Mouse (Mus musculus) liver, embryonic 16.5 days (tissue): ENCODE results near the gene Ddx27. TPM values are rescaled to one million over a fixed set of nuclear protein-coding genes. Genes with fewer than 3 reads are reported as not detected.

ENCODE experiments used
- ATAC-seq: fragments of 200-750 bp; cut with Nextera tagmentation; 2 replicates; pipeline ENCODE4 v1.8.0; 2017; ENCODE audit warnings: low read depth, mild to moderate bottlenecking, moderate number of reproducible peaks, moderate library complexity
- H3K27ac ChIP-seq: fragments of 300-500 bp; sonication (generic); 2 replicates; pipeline ENCODE4 v1.5.1; 2014; ENCODE audit warnings: mild to moderate bottlenecking, low read length
- H3K27me3 ChIP-seq: fragments of 300-500 bp; sonication (generic); 2 replicates; pipeline ENCODE4 v1.6.1; 2014; ENCODE audit warnings: low read depth, low read length, mixed read lengths; ENCODE audit not compliant: control insufficient read depth, insufficient read depth
- H3K36me3 ChIP-seq: fragments of 300-500 bp; sonication (generic); 2 replicates; pipeline ENCODE4 v1.6.1; 2014; ENCODE audit warnings: mild to moderate bottlenecking; ENCODE audit not compliant: control insufficient read depth, insufficient read depth
- H3K4me1 ChIP-seq: fragments of 300-500 bp; sonication (generic); 2 replicates; pipeline ENCODE4 v1.6.1; 2014; ENCODE audit warnings: low read depth, low read length, mixed read lengths; ENCODE audit not compliant: control insufficient read depth
- H3K4me2 ChIP-seq: fragments of 300-500 bp; sonication (generic); 2 replicates; pipeline ENCODE4 v1.6.1; 2014; ENCODE audit warnings: low read depth, low read length, mixed read lengths
- H3K4me3 ChIP-seq: fragments of 300-500 bp; sonication (generic); 2 replicates; pipeline ENCODE4 v1.5.1; 2014; ENCODE audit warnings: low read depth, mild to moderate bottlenecking, low read length
- H3K9ac ChIP-seq: fragments of 300-500 bp; sonication (generic); 2 replicates; pipeline ENCODE4 v1.6.1; 2014; ENCODE audit warnings: low read depth, low read length
- H3K9me3 ChIP-seq: fragments of 300-500 bp; sonication (generic); replicated peaks from 2 replicates; pipeline ENCODE4 v1.6.1; 2016; ENCODE audit warnings: low read length; ENCODE audit not compliant: control insufficient read depth
- WGBS: fragments of 180-500 bp; shearing (Covaris S2); extraction: QIAGEN DNeasy Blood & Tissue Kit; methylation state at CpG from one replicate; pipeline ENCODE4 v1.1.7; 2014; ENCODE audit not compliant: insufficient replicate concordance; 5-methylcytosine and 5-hydroxymethylcytosine counted together
- polyA plus RNA-seq: library from polyadenylated mRNA; unstranded; fragments of >200 nt; fragmentation: Nextera tagmentation; extraction: Ambion mirVana; gene quantifications from 2 replicates; pipeline ENCODE4 v1.2.1, GENCODE M21; 2015

The Ddx27 gene
- polyA plus RNA-seq, 1 experiment from 2014 or later, result 32.9 TPM

GRCm38 (mm10) chr2:167062965-167063880, 48.2 kb downstream of the Ddx27 start, which contains the start of gene Znfx1:
Znfx1 (minus strand) TSS chr2:167063015.
- Histone ChIP-seq H3K36me3 (peaks cover 16% of the 10 kb centered on the region), H3K4me2 (peak within 1 kb of the TSS; percentile 79), H3K9me3 (no peaks in the 10 kb centered on the region), H3K27ac (peak within 1 kb of the TSS; percentile 93), H3K4me3 (peak within 1 kb of the TSS; percentile 83), H3K9ac (peak within 1 kb of the TSS; percentile 89), H3K4me1 (peaks cover 36% of the 10 kb centered on the region), H3K27me3 (no peaks in the 10 kb centered on the region)
- under 1% methylated on average over 51 of the region's 57 CpGs for WGBS
- ATAC-seq, result peak; percentile 85

GRCm38 (mm10) chr2:167063906-167064496, 49.0 kb downstream of the Ddx27 start:
- Histone ChIP-seq H3K36me3 (peaks cover 16% of the 10 kb centered on the region), H3K4me3 (peak overlapping the region; percentile 83), H3K9ac (peak overlapping the region; percentile 89), H3K9me3 (no peaks in the 10 kb centered on the region), H3K4me2 (peak overlapping the region; percentile 79), H3K4me1 (peaks cover 36% of the 10 kb centered on the region), H3K27ac (peak overlapping the region; percentile 90), H3K27me3 (no peaks in the 10 kb centered on the region)
- ATAC-seq, result no peak
- under 1% methylated on average over 7 of the region's 7 CpGs for WGBS

- Histone ChIP-seq H3K4me3 (peak overlapping the region; percentile 83), H3K4me1 (peaks cover 32% of the 10 kb centered on the region), H3K27me3 (no peaks in the 10 kb centered on the region), H3K27ac (peak overlapping the region; percentile 90), H3K9ac (peak overlapping the region; percentile 89), H3K4me2 (peak overlapping the region; percentile 79), H3K36me3 (peaks cover 16% of the 10 kb centered on the region), H3K9me3 (no peaks in the 10 kb centered on the region)
- 7% methylated on average over 9 of the region's 9 CpGs for WGBS
- no peak for ATAC-seq
Observed at GRCm38 (mm10) chr2:167064601-167065295, 49.8 kb downstream of the Ddx27 start.

GRCm38 (mm10) chr2:167066031-167066430, 51.0 kb downstream of the Ddx27 start:
- no peak overlapping the region for H3K4me3 ChIP-seq
- no peak overlapping the region for H3K4me2 ChIP-seq
- no peak for ATAC-seq
- H3K9me3 ChIP-seq, result no peaks in the 10 kb centered on the region
- H3K36me3 ChIP-seq, result peaks cover 16% of the 10 kb centered on the region
- WGBS, result 41% methylated on average over 1 of the region's 1 CpGs
- H3K27me3 ChIP-seq, result no peaks in the 10 kb centered on the region
- no peak overlapping the region for H3K9ac ChIP-seq
- H3K4me1 ChIP-seq, result peaks cover 22% of the 10 kb centered on the region
- H3K27ac ChIP-seq, result no peak overlapping the region

GRCm38 (mm10) chr2:167066528-167067516, 51.8 kb downstream of the Ddx27 start:
- H3K27ac ChIP-seq, result 0 out of 2 replicates have a peak overlapping the region, but pooled peaks have one; percentile 27
- peaks cover 23% of the 10 kb centered on the region for H3K4me1 ChIP-seq
- 19% methylated on average over 6 of the region's 6 CpGs for WGBS

GRCm38 (mm10) chr2:167067575-167067974, 52.6 kb downstream of the Ddx27 start:
- no peaks in the 10 kb centered on the region for H3K9me3 ChIP-seq
- H3K4me2 ChIP-seq, result no peak overlapping the region
- H3K27ac ChIP-seq, result no peak overlapping the region
- no peak overlapping the region for H3K9ac ChIP-seq
- H3K27me3 ChIP-seq, result no peaks in the 10 kb centered on the region
- H3K36me3 ChIP-seq, result peaks cover 16% of the 10 kb centered on the region
- peaks cover 26% of the 10 kb centered on the region for H3K4me1 ChIP-seq
- 27% methylated on average over 6 of the region's 6 CpGs for WGBS
- H3K4me3 ChIP-seq, result no peak overlapping the region
- ATAC-seq, result no peak

More at GRCm38 (mm10) chr2:167066528-167067516, 51.8 kb downstream of the Ddx27 start:
- H3K4me2 ChIP-seq, result no peak overlapping the region
- H3K4me3 ChIP-seq, result no peak overlapping the region
- no peaks in the 10 kb centered on the region for H3K27me3 ChIP-seq
- no peaks in the 10 kb centered on the region for H3K9me3 ChIP-seq
- no peak overlapping the region for H3K9ac ChIP-seq
- H3K36me3 ChIP-seq, result peaks cover 16% of the 10 kb centered on the region
- ATAC-seq, result no peak

GRCm38 (mm10) chr2:167070341-167070740, 55.3 kb downstream of the Ddx27 start:
- no peaks in the 10 kb centered on the region for H3K27me3 ChIP-seq
- peaks cover 8% of the 10 kb centered on the region for H3K36me3 ChIP-seq
- 66% methylated on average over 6 of the region's 6 CpGs for WGBS
- no peak overlapping the region for H3K9ac ChIP-seq
- H3K27ac ChIP-seq, result no peak overlapping the region
- no peak overlapping the region for H3K4me3 ChIP-seq
- no peaks in the 10 kb centered on the region for H3K9me3 ChIP-seq
- peaks cover 18% of the 10 kb centered on the region for H3K4me1 ChIP-seq
- ATAC-seq, result no peak
- H3K4me2 ChIP-seq, result no peak overlapping the region

GRCm38 (mm10) chr2:167071266-167071640, 56.3 kb downstream of the Ddx27 start:
- Histone ChIP-seq H3K4me1 (peaks cover 12% of the 10 kb centered on the region), H3K4me3 (peak overlapping the region; percentile 54), H3K36me3 (no peaks in the 10 kb centered on the region), H3K4me2 (peak overlapping the region; percentile 72), H3K27ac (0 out of 2 replicates have a peak overlapping the region, but pooled peaks have one; percentile 14), H3K9ac (peak overlapping the region; percentile 40; the same call in 1 of the 2 replicates), H3K27me3 (no peaks in the 10 kb centered on the region), H3K9me3 (no peaks in the 10 kb centered on the region)
- ATAC-seq, result no peak
- 18% methylated on average over 12 of the region's 12 CpGs for WGBS
